Mouse (Mus musculus) ovary, postnatal 14 days (tissue): Measurements from ENCODE around the gene Dhx35.
A peak's percentile ranks its signal among the peaks of the same experiment; 100 is the strongest.

Source experiments
- DNase-seq: peaks from one replicate; pipeline ENCODE4 v3.0.0; 2022; ENCODE audit warnings: low spot score

Dhx35 gene

GRCm38 (mm10) chr2:158803575-158803974, 9.0 kb downstream of the Dhx35 start:
- DNase-seq, result no peak

GRCm38 (mm10) chr2:158815686-158816085, 21.1 kb downstream of the Dhx35 start:
- no peak for DNase-seq

DNA sequence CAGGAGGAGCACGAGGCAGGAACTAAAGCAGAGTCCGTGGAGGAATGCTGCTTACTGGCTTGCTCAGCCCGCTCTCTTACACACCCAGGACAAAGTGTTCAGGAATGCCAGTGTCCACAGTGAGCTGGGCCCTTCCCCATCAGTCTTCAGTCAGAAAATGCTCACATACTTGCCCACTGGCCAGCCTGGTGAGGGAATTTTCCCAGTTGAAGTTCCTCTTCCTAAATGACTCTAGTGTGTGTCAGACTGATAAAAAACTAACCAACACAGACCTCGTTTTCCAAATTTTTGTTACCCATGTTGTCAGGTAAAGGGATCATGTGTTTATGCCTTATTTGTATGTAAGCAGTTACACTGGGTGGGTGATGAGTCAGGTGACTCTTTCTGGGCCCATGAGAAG, 21.6 kb downstream of the Dhx35 start:
- DNase-seq, result no peak

DNA sequence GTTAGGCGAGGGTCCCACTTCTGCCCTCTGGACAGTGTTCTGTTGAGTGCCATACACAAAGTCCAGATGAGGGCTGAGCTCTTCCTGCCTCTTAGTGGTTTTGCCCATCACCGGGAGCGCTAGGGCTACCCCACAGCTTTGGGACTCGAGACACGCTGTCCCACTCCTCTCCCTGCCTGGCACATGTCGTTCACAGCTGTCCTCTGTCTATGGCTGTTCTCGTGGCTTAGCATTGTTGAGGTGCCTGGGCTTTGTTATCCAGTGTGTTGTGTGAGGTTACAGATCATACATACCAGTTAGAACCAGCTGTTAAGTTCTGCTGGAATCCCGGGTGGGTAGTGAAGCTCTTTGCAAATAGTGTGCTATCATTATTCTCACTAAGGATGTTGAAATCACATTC, 23.1 kb downstream of the Dhx35 start:
- no peak for DNase-seq

DNA sequence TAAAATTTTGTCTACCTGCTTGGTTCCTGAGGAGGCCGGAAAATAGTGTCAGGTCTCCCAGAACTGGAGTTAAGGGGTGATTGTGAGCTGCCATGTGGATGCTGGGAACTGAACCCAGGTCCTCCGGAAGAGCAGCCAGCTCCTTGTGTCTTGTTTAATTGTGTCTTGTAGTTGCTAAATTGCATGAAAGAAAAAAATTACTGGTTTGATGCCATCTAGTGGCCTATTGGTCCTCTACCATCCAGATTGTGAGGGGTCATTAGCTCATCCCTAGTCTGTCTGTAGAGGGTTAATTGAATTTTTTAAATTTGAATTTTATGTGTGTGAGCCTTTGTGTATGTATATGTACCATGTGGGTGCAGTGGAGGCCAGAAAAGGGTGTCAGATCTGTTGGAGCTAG, 33.5 kb downstream of the Dhx35 start:
- no peak for DNase-seq

DNA sequence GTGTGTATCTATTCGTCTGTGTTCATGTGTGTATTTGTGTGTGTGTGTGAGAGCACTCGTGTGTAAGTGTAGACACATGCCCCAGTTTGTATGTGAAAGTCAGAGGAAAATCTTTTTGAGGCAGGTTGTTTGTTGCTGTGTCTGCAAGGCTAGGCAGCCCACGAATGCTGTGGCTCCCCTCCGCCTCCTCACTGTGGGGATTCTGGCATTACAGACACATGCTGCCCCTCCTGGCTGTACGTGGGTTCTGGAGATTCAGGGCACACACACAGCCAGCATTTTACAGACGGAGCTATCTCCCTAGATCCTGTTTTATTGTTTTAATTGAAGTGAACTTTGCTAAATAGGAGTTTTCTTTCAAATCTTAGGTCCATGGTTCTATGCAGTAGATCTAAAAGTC, 35.1 kb downstream of the Dhx35 start:
- DNase-seq, result no peak

GRCm38 (mm10) chr2:158833221-158833620, 38.6 kb downstream of the Dhx35 start:
- DNase-seq, result no peak

- no peak for DNase-seq
Observed at GRCm38 (mm10) chr2:158833645-158834044, 39.0 kb downstream of the Dhx35 start.

- no peak for DNase-seq
Observed at GRCm38 (mm10) chr2:158843287-158843686, 48.7 kb downstream of the Dhx35 start.

DNA sequence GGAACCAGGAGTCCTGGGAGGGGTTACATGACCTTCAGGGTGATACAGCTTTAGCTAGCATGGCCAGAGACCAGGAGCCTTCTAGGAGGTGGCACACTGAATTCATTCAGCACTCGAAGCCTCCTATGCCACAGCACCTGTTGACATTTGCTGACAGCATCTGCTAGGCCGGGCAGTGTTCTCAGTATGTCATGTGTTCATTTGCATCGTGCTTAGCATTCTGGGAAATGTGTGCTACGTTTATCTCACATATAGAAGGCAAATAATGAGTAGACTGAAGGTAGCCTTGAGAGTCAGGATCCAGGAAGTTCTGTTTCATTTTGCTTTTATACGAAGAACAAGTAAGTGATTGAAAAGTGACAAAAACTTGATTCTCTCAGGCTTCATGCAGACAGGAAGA, 50.4 kb downstream of the Dhx35 start:
- DNase-seq, result no peak

GRCm38 (mm10) chr2:158846208-158846607, 51.6 kb downstream of the Dhx35 start:
- DNase-seq, result no peak

DNA sequence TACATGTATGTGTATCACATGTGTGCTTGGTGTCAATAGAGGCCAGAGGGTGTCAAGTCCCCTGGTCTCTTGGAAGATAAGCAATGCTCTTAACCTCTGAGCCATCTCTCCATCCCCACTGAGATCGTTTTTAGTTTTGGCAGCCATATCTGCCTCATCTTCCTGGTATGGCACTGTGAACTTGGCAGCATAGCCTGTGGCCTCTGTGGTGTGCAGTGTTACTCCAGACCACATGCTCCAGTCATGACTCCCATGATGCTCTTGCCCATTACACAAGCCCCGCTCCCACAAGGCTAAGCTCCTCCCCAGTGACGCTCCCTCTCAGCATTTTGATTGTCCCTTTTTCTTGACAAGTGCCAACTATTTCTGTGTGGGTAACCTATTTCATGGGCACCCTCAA, 53.4 kb downstream of the Dhx35 start:
- DNase-seq, result no peak

DNA sequence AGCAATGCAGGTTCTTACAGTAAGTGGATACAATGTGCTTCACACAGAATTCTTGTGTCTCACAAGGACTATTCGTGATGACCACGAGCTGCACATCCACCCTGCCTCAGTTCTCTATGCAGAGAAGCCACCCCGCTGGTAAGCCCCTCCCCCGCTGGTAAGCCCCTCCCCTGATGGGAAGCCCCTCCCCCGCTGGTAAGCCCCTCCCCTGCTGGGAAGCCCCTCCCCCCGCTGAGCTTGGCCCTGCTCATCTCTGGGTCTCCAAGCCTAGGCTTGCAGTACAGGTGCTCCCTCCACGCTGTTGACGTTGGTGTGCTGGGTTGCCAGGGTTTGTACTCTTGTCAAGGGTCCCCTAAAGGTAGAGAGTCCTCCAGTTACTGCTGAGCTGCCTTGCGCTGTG, 54.8 kb downstream of the Dhx35 start:
- DNase-seq, result no peak

- peak; percentile 45 for DNase-seq
Observed at GRCm38 (mm10) chr2:158852579-158852978, 58.0 kb downstream of the Dhx35 start.

DNA sequence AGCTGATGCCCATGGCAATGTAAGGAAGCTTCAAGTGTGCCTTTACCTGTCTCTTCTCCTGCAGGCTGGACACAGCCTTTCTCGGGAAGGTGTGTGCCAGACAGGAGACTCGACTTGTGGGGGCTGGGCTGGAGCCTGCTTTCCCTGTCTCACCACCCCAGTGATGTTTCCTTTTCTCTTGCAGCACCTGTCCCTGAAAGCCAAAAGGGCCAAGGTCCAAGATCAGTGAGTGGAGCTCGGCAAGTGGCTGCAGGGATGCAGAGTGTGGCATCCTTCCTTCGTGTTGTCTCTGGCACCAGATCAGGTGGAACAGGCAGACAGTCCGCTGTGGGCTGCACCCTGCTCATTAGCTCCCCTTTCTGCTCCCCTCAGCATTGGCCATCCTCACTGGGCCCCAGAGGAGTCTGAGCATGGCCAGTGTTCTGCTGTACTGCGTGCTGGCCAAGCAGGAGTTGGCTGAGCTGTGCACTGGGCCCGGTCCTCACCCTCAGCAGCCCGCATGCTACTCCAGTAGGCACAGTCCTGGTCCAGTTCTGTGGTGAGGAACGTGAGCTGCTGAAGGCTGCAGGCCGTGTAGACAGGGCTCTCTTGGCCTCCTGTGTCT, 62.4 kb downstream of the Dhx35 start:
- no peak for DNase-seq

DNA sequence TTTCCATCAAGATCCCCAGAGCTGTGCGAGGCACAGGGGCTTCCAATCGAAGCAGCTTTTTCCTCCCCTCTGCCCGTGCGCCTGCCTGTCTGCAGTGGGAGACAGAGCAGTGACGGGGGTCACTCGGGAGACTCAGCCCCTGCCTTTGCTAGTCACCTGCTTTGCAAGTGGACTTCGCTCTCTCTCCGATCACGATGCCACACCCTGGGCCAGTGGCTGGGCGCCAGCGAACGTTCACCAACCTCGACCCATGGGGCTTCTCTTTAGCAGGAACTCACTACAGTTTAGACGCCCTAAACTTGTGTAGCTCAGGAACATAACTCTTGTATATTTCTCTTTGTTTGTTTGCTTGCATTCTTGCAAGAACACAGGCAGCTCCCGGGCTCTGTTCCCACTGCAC, 63.0 kb downstream of the Dhx35 start:
- no peak for DNase-seq

DNA sequence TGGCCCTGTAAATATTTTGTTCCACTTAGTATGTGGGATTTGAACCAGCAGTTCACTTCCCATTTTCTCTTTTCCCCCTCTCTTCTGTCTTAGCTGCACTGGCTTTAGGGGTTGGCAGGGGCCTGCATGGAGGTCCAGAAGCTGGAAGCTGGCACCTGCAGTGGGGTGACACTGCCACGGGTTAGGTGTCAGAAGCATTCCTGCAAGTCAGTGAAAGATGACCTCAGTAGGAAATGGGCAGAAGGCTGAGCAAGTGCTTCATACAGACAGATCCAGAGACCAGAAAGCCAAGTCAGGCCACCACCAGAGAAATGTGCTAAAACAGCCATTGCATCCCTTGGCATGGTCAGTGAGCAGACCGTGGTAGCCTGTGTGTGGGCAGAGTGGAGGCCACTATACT, 66.5 kb downstream of the Dhx35 start:
- no peak for DNase-seq

- peak; percentile 54 for DNase-seq
Observed at GRCm38 (mm10) chr2:158863341-158864125, 68.9 kb downstream of the Dhx35 start.

GRCm38 (mm10) chr2:158864126-158864458, 69.5 kb downstream of the Dhx35 start:
- no peak for DNase-seq

- DNase-seq, result peak; percentile 82
Observed at GRCm38 (mm10) chr2:158865358-158865757, 70.8 kb downstream of the Dhx35 start.

DNA sequence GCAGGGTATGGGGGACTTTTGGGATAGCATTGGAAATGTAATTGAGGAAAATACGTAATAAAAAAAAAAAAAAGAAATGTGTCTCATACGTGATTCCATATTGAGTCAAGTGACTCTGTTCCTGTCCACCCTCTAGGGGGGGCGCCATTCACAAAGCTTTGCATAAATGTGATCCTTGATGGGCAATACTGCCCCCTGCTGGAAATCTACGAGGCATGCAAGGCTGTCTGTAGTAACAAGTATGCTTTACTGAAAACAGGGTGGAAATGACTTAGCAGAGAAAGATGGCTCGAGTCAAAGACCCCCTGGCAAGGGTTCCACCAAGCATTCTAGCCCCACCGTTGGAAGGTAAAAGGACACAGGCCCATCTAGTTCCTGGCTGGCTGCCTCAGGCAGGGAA, 92.0 kb downstream of the Dhx35 start:
- no peak for DNase-seq

DNA sequence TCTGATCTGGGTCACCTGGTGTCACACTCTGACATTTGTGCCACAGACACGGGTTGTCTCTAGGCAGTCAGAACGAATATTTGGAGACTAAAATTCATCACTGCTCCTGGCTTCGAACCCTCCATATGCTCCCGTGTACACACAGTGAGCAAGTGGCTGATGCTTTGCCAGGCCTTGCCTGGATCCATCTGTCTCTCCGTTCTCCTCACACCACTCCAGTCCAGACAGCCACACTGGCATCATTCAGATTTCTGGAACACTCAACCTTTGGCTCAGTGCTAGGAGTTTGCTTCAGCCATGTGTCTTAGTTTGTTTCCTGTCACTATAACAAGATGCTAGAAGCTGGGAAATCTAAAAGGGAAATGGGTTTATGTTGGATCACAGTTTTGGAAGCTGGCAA, 93.9 kb downstream of the Dhx35 start:
- DNase-seq, result no peak

GRCm38 (mm10) chr2:158889201-158889600, 94.6 kb downstream of the Dhx35 start:
- no peak for DNase-seq

DNA sequence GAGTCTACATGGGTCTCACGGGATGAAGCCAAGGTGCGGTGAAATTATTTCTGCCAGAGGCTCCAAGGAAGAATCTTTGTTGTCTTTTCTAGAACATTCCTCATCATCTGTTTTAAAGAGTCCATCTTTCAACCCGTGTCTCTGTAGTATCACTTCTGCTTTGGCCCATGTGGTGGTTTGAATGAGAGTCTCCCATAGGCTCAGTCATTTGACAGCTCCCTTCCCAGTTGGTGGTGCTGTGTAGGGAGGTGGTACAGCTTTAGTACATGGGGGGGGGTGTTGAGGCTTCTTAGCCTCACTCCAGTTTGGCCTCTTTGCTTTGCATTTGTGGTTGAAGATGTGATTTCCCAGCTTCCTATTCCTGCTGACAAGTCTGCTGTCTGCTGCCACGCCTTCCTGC, 96.7 kb downstream of the Dhx35 start:
- DNase-seq, result no peak
